Mouse (Mus musculus): Measurements from ENCODE around the gene Gm3336. TPM values are rescaled to one million over a fixed set of nuclear protein-coding genes. Genes with fewer than 3 reads are reported as not detected.
A peak's percentile ranks its signal among the peaks of the same experiment; 100 is the strongest.

Gene Gm3336
- polyA plus RNA-seq, 1 experiment = 0.43 TPM

GRCm38 (mm10) chr8:70757523-70758307 lies 39.4 kb downstream of the Gm3336 start:
- TF ChIP-seq POLR2A (IDR thresholded peaks at IDR 0.05; ENCODE audit: borderline replicate concordance, extremely low read depth, low read depth, low read length) = peak; percentile 4; the same call in 1 of the 2 replicates
- peak; percentile 67 for TF ChIP-seq CTCF (IDR thresholded peaks at IDR 0.05; ENCODE audit: insufficient read depth, low read length)
- no peak for DNase-seq
- Histone ChIP-seq H3K4me3 (replicated peaks; ENCODE audit: extremely low read depth, low read depth, low read length) (no peak overlapping the region), H3K4me1 (ENCODE audit: control insufficient read depth, insufficient read depth, low read length) (peaks cover 24% of the 10 kb centered on the region)
- 72% methylated on average over 22 of the region's 22 CpGs for WGBS

DNA sequence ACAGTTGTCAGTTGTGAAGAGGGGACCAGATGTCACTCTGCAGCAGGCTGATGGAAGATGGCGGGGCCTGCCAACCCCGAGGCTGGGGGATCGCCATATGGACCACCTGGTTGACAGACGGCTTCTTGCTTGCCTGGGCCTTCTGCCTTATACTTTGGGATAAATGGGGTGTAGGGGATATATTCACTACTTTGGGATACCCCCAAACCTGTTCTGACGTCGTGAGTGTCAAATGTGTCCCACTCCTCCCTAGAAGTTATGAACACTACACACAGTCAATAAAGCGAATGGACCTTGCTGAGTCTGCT lies 39.9 kb downstream of the Gm3336 start:
- WGBS = 83% methylated on average over 7 of the region's 7 CpGs
- Histone ChIP-seq H3K4me3 (replicated peaks; ENCODE audit: extremely low read depth, low read depth, low read length) (no peak overlapping the region), H3K4me1 (ENCODE audit: control insufficient read depth, insufficient read depth, low read length) (peaks cover 21% of the 10 kb centered on the region)
- no peak for TF ChIP-seq POLR2A (IDR thresholded peaks at IDR 0.05; ENCODE audit: borderline replicate concordance, extremely low read depth, low read depth, low read length)
- no peak for TF ChIP-seq CTCF (IDR thresholded peaks at IDR 0.05; ENCODE audit: insufficient read depth, low read length)
- DNase-seq = no peak

GRCm38 (mm10) chr8:70758616-70759561 lies 40.5 kb downstream of the Gm3336 start:
- DNase-seq = peak; percentile 64
- peak; percentile 52; the same call in 1 of the 2 replicates for TF ChIP-seq POLR2A (IDR thresholded peaks at IDR 0.05; ENCODE audit: borderline replicate concordance, extremely low read depth, low read depth, low read length)
- no peak for TF ChIP-seq CTCF (IDR thresholded peaks at IDR 0.05; ENCODE audit: insufficient read depth, low read length)
- Histone ChIP-seq H3K4me3 (replicated peaks; ENCODE audit: extremely low read depth, low read depth, low read length) (no peak overlapping the region), H3K4me1 (ENCODE audit: control insufficient read depth, insufficient read depth, low read length) (peaks cover 16% of the 10 kb centered on the region)
- 48% methylated on average over 19 of the region's 19 CpGs for WGBS

DNA sequence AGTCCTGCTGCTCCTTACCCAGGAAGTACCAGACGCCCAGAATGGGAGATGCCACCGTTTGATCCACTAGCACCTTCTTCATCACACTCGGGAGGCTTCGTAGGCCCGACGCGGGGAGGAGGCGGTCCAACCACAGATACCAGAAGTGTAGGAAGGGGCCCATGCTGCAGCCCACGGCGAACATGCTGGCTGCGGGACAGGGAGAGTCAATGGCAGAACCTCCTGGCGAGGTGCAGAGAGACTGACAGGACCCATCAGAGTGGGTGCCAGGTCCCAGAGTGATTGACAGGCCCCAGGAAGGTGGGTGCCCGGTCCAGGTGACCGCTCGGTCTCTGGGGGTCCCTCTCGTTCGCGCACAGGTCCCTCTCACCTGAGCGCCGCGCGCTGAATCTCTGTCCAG lies 42.0 kb downstream of the Gm3336 start:
- DNase-seq = no peak

GRCm38 (mm10) chr8:70760775-70761406 lies 42.5 kb downstream of the Gm3336 start, which contains the start of gene Mpv17l2:
Mpv17l2 (minus strand) TSS chr8:70760946.
- TF ChIP-seq CTCF (IDR thresholded peaks at IDR 0.05; ENCODE audit: insufficient read depth, low read length) = no peak
- peak; percentile 46; the same call in 1 of the 2 replicates for TF ChIP-seq POLR2A (IDR thresholded peaks at IDR 0.05; ENCODE audit: borderline replicate concordance, extremely low read depth, low read depth, low read length)
- Histone ChIP-seq H3K4me1 (ENCODE audit: control insufficient read depth, insufficient read depth, low read length) (peaks cover 14% of the 10 kb centered on the region), H3K4me3 (replicated peaks; ENCODE audit: extremely low read depth, low read depth, low read length) (peak within 1 kb of the TSS; percentile 83)
- under 1% methylated on average over 55 of the region's 55 CpGs for WGBS
- DNase-seq = peak; percentile 94

More for the DNA sequence above, 42.0 kb downstream of the Gm3336 start:
- TF ChIP-seq CTCF (IDR thresholded peaks at IDR 0.05; ENCODE audit: insufficient read depth, low read length) (no peak), POLR2A (IDR thresholded peaks at IDR 0.05; ENCODE audit: borderline replicate concordance, extremely low read depth, low read depth, low read length) (no peak)
- Histone ChIP-seq H3K4me3 (replicated peaks; ENCODE audit: extremely low read depth, low read depth, low read length) (peak overlapping the region; percentile 83), H3K4me1 (ENCODE audit: control insufficient read depth, insufficient read depth, low read length) (peaks cover 13% of the 10 kb centered on the region)
- under 1% methylated on average over 22 of the region's 22 CpGs for WGBS

DNA sequence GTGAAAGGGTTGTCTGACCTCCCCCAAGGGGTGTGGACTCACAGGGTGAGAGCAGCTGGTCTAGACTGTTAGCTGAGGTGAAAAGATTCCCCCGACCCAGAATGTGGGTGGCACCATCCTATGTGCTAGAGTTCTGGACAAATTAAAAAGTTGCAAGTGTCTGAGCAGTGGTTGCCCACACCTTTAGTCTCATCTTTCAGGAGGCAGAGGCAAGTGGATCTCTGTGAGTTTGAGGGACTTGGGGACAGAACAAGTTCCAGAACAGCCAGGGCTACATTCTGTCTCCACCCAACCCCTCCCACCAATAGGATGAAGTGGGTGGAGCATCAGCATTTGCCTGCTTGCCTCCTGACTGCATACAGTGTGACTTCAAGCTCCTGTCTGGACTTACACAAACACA lies 43.8 kb downstream of the Gm3336 start:
- TF ChIP-seq POLR2A (IDR thresholded peaks at IDR 0.05; ENCODE audit: borderline replicate concordance, extremely low read depth, low read depth, low read length) = no peak
- no peak for TF ChIP-seq CTCF (IDR thresholded peaks at IDR 0.05; ENCODE audit: insufficient read depth, low read length)
- DNase-seq = no peak
- no peak overlapping the region for H3K4me3 ChIP-seq (replicated peaks; ENCODE audit: extremely low read depth, low read depth, low read length)
- H3K4me1 ChIP-seq (ENCODE audit: control insufficient read depth, insufficient read depth, low read length) = peaks cover 25% of the 10 kb centered on the region
- 65% methylated on average over 1 of the region's 1 CpGs for WGBS

GRCm38 (mm10) chr8:70763354-70763753 lies 45.0 kb downstream of the Gm3336 start:
- TF ChIP-seq CTCF (IDR thresholded peaks at IDR 0.05; ENCODE audit: insufficient read depth, low read length) (peak; percentile 71), POLR2A (IDR thresholded peaks at IDR 0.05; ENCODE audit: borderline replicate concordance, extremely low read depth, low read depth, low read length) (no peak)
- H3K4me3 ChIP-seq (replicated peaks; ENCODE audit: extremely low read depth, low read depth, low read length) = no peak overlapping the region
- peak; percentile 53 for DNase-seq
- H3K4me1 ChIP-seq (ENCODE audit: control insufficient read depth, insufficient read depth, low read length) = peaks cover 25% of the 10 kb centered on the region
- 8% methylated on average over 3 of the region's 3 CpGs for WGBS

GRCm38 (mm10) chr8:70764026-70764425 lies 45.7 kb downstream of the Gm3336 start:
- DNase-seq = no peak
- WGBS = 73% methylated on average over 8 of the region's 8 CpGs
- TF ChIP-seq POLR2A (IDR thresholded peaks at IDR 0.05; ENCODE audit: borderline replicate concordance, extremely low read depth, low read depth, low read length) = no peak
- TF ChIP-seq CTCF (IDR thresholded peaks at IDR 0.05; ENCODE audit: insufficient read depth, low read length) = no peak
- H3K4me3 ChIP-seq (replicated peaks; ENCODE audit: extremely low read depth, low read depth, low read length) = no peak overlapping the region
- peaks cover 25% of the 10 kb centered on the region for H3K4me1 ChIP-seq (ENCODE audit: control insufficient read depth, insufficient read depth, low read length)

- DNase-seq = no peak
- Histone ChIP-seq H3K4me3 (replicated peaks; ENCODE audit: extremely low read depth, low read depth, low read length) (no peak overlapping the region), H3K4me1 (ENCODE audit: control insufficient read depth, insufficient read depth, low read length) (peaks cover 22% of the 10 kb centered on the region)
- 86% methylated on average over 13 of the region's 13 CpGs for WGBS
- TF ChIP-seq POLR2A (IDR thresholded peaks at IDR 0.05; ENCODE audit: borderline replicate concordance, extremely low read depth, low read depth, low read length) (no peak), CTCF (IDR thresholded peaks at IDR 0.05; ENCODE audit: insufficient read depth, low read length) (no peak)
Measured at GRCm38 (mm10) chr8:70764676-70765075, 46.3 kb downstream of the Gm3336 start.

Measured in lung, adult 2 months (tissue).